ENCODE assay signal across 8 mouse cellular contexts in the genomic region with DNA sequence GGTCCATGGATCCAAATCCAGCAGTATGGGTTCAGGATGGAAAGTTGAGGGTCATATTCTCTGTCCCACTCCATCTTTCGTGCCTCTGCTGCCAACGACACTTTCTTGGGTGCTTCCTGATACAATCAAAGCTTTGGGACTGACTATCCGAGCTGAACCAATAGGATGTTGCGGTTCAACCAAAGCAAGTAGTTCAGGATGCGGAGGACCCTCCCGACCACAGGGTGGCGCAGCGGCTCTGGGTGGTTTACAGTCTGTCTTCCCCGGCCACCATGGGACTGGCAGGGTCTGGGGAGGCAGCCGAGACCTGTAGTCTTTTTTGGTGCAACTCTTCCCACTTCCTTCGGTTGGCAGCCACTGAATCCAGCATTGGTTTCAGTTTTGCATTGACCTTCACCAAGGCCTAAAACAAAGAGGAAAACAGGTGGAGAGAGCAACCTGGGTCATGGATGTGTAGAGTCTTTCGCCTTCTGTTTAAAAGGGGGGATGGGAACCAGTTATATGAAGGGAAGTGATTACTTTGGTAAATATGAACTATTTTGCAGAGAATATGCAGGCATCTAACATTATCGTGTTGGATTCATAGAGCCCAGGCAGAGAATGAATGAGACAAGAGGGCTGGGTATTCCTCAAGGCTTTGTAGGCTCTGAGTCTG. TPM values are rescaled to one million over a fixed set of nuclear protein-coding genes. Genes with fewer than 3 reads are reported as not detected.
DNase-seq lines count a peak whose midpoint lies in the region; ATAC-seq and TF ChIP-seq lines count a peak whose summit lies in the region.

No protein-coding gene starts in this region.

- peak; percentile 47 for TF ChIP-seq CTCF in cortical plate, adult 2 months (IDR thresholded peaks at IDR 0.05; ENCODE audit: extremely low read depth, insufficient read depth, low read length)

- 36% methylated on average over 13 of the region's 13 CpGs for WGBS in heart, embryonic 10.5 days
- 50% methylated on average over 13 of the region's 13 CpGs for WGBS in lung, embryonic 15.5 days

- DNase-seq in CD4-positive, CD25-positive, alpha-beta regulatory T cell, adult 2 months (ENCODE audit: low read depth, low spot score), result peak; percentile 84
- DNase-seq in adipocyte (ENCODE audit: low spot score), result peak; percentile 13
- DNase-seq in heart, embryonic 10.5 days (ENCODE audit: low spot score), result peak; percentile 90
- DNase-seq in kidney, postnatal 36 days, result peak; percentile 65 to 87
- peak; percentile 45 to 47 for DNase-seq in right cerebral cortex, adult 2 months (ENCODE audit: low spot score in 2 of 2)
- DNase-seq in urinary bladder, postnatal 36 days (ENCODE audit: low spot score in 2 of 2), result peak; percentile 30 to 51

- no peak for ATAC-seq in lung, embryonic 15.5 days (ENCODE audit: borderline replicate concordance, extremely low read depth, low FRiP score, low TSS enrichment)

- no peaks in the 10 kb centered on the region; the same call in 1 of the 2 replicates for H3K4me1 ChIP-seq in cortical plate, adult 2 months (ENCODE audit: control insufficient read depth, insufficient read depth, low read length)
- peaks cover 27% of the 10 kb centered on the region for H3K4me1 ChIP-seq in heart, embryonic 10.5 days
- H3K4me1 ChIP-seq in lung, embryonic 15.5 days, result peaks cover 45% of the 10 kb centered on the region

- no peaks in the 10 kb centered on the region for H3K27me3 ChIP-seq in heart, embryonic 10.5 days (ENCODE audit: insufficient read depth, poor library complexity, severe bottlenecking)
- H3K27me3 ChIP-seq in lung, embryonic 15.5 days, result no peaks in the 10 kb centered on the region

- H3K9ac ChIP-seq in lung, embryonic 15.5 days, result no peak overlapping the region

- H3K27ac ChIP-seq in cortical plate, adult 2 months (ENCODE audit: insufficient read depth, low read length), result no peak overlapping the region
- peak overlapping the region; percentile 75 for H3K27ac ChIP-seq in heart, embryonic 10.5 days
- H3K27ac ChIP-seq in lung, embryonic 15.5 days, result peak overlapping the region; percentile 30; the same call in 1 of the 2 replicates

- no peaks in the 10 kb centered on the region for H3K9me3 ChIP-seq in heart, embryonic 10.5 days
- H3K9me3 ChIP-seq in lung, embryonic 15.5 days, result no peaks in the 10 kb centered on the region

- H3K4me3 ChIP-seq in cortical plate, adult 2 months (ENCODE audit: insufficient read depth, low read length), result no peak overlapping the region
- peak overlapping the region; percentile 20 for H3K4me3 ChIP-seq in heart, embryonic 10.5 days
- H3K4me3 ChIP-seq in lung, embryonic 15.5 days, result no peak overlapping the region

- no peak for TF ChIP-seq POLR2A in cortical plate, adult 2 months (IDR thresholded peaks at IDR 0.05; ENCODE audit: extremely low read depth, insufficient read depth, low read length)

- H3K36me3 ChIP-seq in heart, embryonic 10.5 days, result no peaks in the 10 kb centered on the region
- no peaks in the 10 kb centered on the region for H3K36me3 ChIP-seq in lung, embryonic 15.5 days

- no peak overlapping the region for H3K4me2 ChIP-seq in lung, embryonic 15.5 days

RNA-seq across cellular contexts. Expression of gene Ttc30a1, which starts 9.2 kb away (rescaled TPM):
- polyA plus RNA-seq in cortical plate, adult 2 months (2012; rRNA removed), result 2.8 and 3.0 TPM in 2 replicates
- polyA plus RNA-seq in heart, embryonic 10.5 days (2016; fragmentation: Nextera tagmentation; extraction: Ambion mirVana), result 7.0 and 7.4 TPM in 2 replicates
- 9.4 and 9.5 TPM in 2 replicates for polyA plus RNA-seq in lung, embryonic 15.5 days (2015; fragmentation: Nextera tagmentation; extraction: Ambion mirVana)

RNA-seq across cellular contexts. Expression of gene Ttc30a2, which starts 13.0 kb away (rescaled TPM):
- polyA plus RNA-seq in cortical plate, adult 2 months (2012; rRNA removed), result 0.11 and 0.19 TPM in 2 replicates
- polyA plus RNA-seq in heart, embryonic 10.5 days (2016; fragmentation: Nextera tagmentation; extraction: Ambion mirVana), result 0.60 and 0.64 TPM in 2 replicates
- polyA plus RNA-seq in lung, embryonic 15.5 days (2015; fragmentation: Nextera tagmentation; extraction: Ambion mirVana), result 0.50 and 0.75 TPM in 2 replicates

RNA-seq across cellular contexts. Expression of gene Ttc30b, which starts 52.6 kb away (rescaled TPM):
- polyA plus RNA-seq in cortical plate, adult 2 months (2012; rRNA removed), result 9.6 and 10.6 TPM in 2 replicates
- 6.1 and 8.1 TPM in 2 replicates for polyA plus RNA-seq in heart, embryonic 10.5 days (2016; fragmentation: Nextera tagmentation; extraction: Ambion mirVana)
- 15.5 and 16.9 TPM in 2 replicates for polyA plus RNA-seq in lung, embryonic 15.5 days (2015; fragmentation: Nextera tagmentation; extraction: Ambion mirVana)

Comparison
In these comparisons a context has a peak if more than half of its experiments do, and no peak if none do; other contexts are left out.
1. DNase-seq: peak in every context shown above with its lines; median percentile 90 in heart, embryonic 10.5 days; 84 in CD4-positive, CD25-positive, alpha-beta regulatory T cell, adult 2 months; 76 in kidney, postnatal 36 days; 46 in right cerebral cortex, adult 2 months; 40 in urinary bladder, postnatal 36 days; 13 in adipocyte.